Comparison of ENCODE assay signal across 26 mouse cellular contexts in genomic region chr1:155835667-155836066, GRCm38 (mm10). TPM values are rescaled to one million over a fixed set of nuclear protein-coding genes. Genes with fewer than 3 reads are reported as not detected.
DNase-seq lines count a peak whose midpoint lies in the region; ATAC-seq and TF ChIP-seq lines count a peak whose summit lies in the region.
"Had no signal": no experiment of that assay in that cellular context is flagged by ENCODE, and none has a peak within 500 bp of the region (broad histone marks: within the 10 kb centered on the region; RNA-seq: fewer than 3 reads in every experiment).

No protein-coding gene starts in this region.

- peak; percentile 70 for DNase-seq in A20 (ENCODE audit: low read depth, low spot score)
- DNase-seq in c-Kit-positive CD71-positive TER-119-positive erythroid progenitor cells, embryonic 14.5 days (ENCODE audit: low spot score), result peak; percentile 48
- peak in 2 of 3 experiments; percentile 31 to 35 for DNase-seq in liver, embryonic 14.5 days (ENCODE audit: low read depth in 3 of 3, low spot score in 3 of 3)
- DNase-seq in liver, postnatal 0 days, result no peak
- no peak for DNase-seq in thymus, postnatal 36 days
- DNase-seq in layer of hippocampus, adult 18-20 months (ENCODE audit: low spot score in 2 of 2), result no peak
- no peak for DNase-seq in right cerebral cortex, postnatal 14 days
- no peak for DNase-seq in midbrain, embryonic 10.5 days (ENCODE audit: low spot score)
- DNase-seq: adrenal gland, adult 8-10 months; adrenal gland, postnatal 36 days; cerebellum, adult 11 months; cerebellum, adult 2 months; cerebellum, adult 9-11 months; cerebellum, postnatal 25 days; forebrain, postnatal 0 days; gastrocnemius, adult 2 months; gastrocnemius, postnatal 14 days; heart, adult 11 months had no signal

- H3K9ac ChIP-seq in liver, embryonic 14.5 days (replicated peaks), result no peak overlapping the region
- no peak overlapping the region for H3K9ac ChIP-seq in liver, postnatal 0 days (replicated peaks)
- H3K9ac ChIP-seq: embryonic facial prominence, embryonic 12.5 days; embryonic facial prominence, embryonic 15.5 days; forebrain, postnatal 0 days; hindbrain, embryonic 12.5 days; hindbrain, embryonic 15.5 days had no signal

- no peak for TF ChIP-seq CTCF in liver, embryonic 14.5 days (IDR thresholded peaks at IDR 0.05; ENCODE audit: low read depth)
- no peak for TF ChIP-seq CTCF in liver, postnatal 0 days (IDR thresholded peaks at IDR 0.05; ENCODE audit: low read depth)

- no peak overlapping the region for H3K4me3 ChIP-seq in liver, embryonic 14.5 days (ENCODE audit: insufficient read depth in 1 of 2, low read depth in 2 of 2, low read length in 2 of 2)
- H3K4me3 ChIP-seq in liver, postnatal 0 days (ENCODE audit: low read depth, low read length), result no peak overlapping the region
- no peak overlapping the region for H3K4me3 ChIP-seq in midbrain, embryonic 10.5 days
- H3K4me3 ChIP-seq: embryonic facial prominence, embryonic 12.5 days; embryonic facial prominence, embryonic 15.5 days; gastrocnemius, adult 2 months; hindbrain, embryonic 12.5 days; hindbrain, embryonic 15.5 days had no signal

- H3K27me3 ChIP-seq in liver, embryonic 14.5 days (ENCODE audit: control insufficient read depth, insufficient read depth, low read length), result no peaks in the 10 kb centered on the region
- no peaks in the 10 kb centered on the region for H3K27me3 ChIP-seq in liver, postnatal 0 days (ENCODE audit: insufficient read depth, low read length)
- no peaks in the 10 kb centered on the region for H3K27me3 ChIP-seq in midbrain, embryonic 10.5 days (ENCODE audit: low read depth, poor library complexity, severe bottlenecking)
- H3K27me3 ChIP-seq: embryonic facial prominence, embryonic 12.5 days; embryonic facial prominence, embryonic 15.5 days; hindbrain, embryonic 12.5 days; hindbrain, embryonic 15.5 days had no signal

- peak overlapping the region; percentile 1 for H3K4me2 ChIP-seq in liver, embryonic 14.5 days (ENCODE audit: low read depth)
- H3K4me2 ChIP-seq in liver, postnatal 0 days (ENCODE audit: low read depth, low read length), result no peak overlapping the region
- H3K4me2 ChIP-seq: embryonic facial prominence, embryonic 12.5 days; embryonic facial prominence, embryonic 15.5 days; heart, embryonic 11.5 days; hindbrain, embryonic 12.5 days; hindbrain, embryonic 15.5 days had no signal

- peak; percentile 70 for TF ChIP-seq EP300 in liver, embryonic 14.5 days (IDR thresholded peaks at IDR 0.05; ENCODE audit: low read depth)
- TF ChIP-seq EP300 in liver, postnatal 0 days (IDR thresholded peaks at IDR 0.05; ENCODE audit: low read depth), result peak; percentile 48

- H3K9me3 ChIP-seq in liver, embryonic 14.5 days (ENCODE audit: control insufficient read depth, low read length), result no peaks in the 10 kb centered on the region
- H3K9me3 ChIP-seq in liver, postnatal 0 days (ENCODE audit: low read length), result 0 out of 2 replicates have a peak, but pooled peaks cover 3% of the 10 kb centered on the region
- H3K9me3 ChIP-seq in midbrain, embryonic 10.5 days (replicated peaks), result no peaks in the 10 kb centered on the region
- H3K9me3 ChIP-seq: embryonic facial prominence, embryonic 12.5 days; embryonic facial prominence, embryonic 15.5 days; hindbrain, embryonic 12.5 days; hindbrain, embryonic 15.5 days had no signal

- peak; percentile 88 for ATAC-seq in liver, embryonic 14.5 days (ENCODE audit: insufficient read depth)
- no peak for ATAC-seq in liver, postnatal 0 days
- ATAC-seq: activated CD4-positive, CD25-positive, alpha-beta regulatory T cell, adult 4 months; CD4-positive, CD25-positive, alpha-beta regulatory T cell, adult 4 months; forebrain, embryonic 14.5 days; forebrain, postnatal 0 days had no signal

- WGBS in liver, embryonic 14.5 days (ENCODE audit: insufficient replicate concordance), result 6% methylated on average over 2 of the region's 2 CpGs
- WGBS in liver, postnatal 0 days (ENCODE audit: insufficient replicate concordance), result 35% methylated on average over 2 of the region's 2 CpGs
- WGBS in midbrain, embryonic 10.5 days, result 84% methylated on average over 2 of the region's 2 CpGs

- H3K4me1 ChIP-seq in liver, embryonic 14.5 days (replicated peaks; ENCODE audit: control insufficient read depth in 2 of 2, insufficient read depth in 2 of 2, low read length in 1 of 2), result peaks cover 7 to 8% of the 10 kb centered on the region in 2 experiments; a peak in 3 of 4 replicates
- peaks cover 3% of the 10 kb centered on the region; the same call in 1 of the 2 replicates for H3K4me1 ChIP-seq in liver, postnatal 0 days (ENCODE audit: insufficient read depth)
- H3K4me1 ChIP-seq in midbrain, embryonic 10.5 days, result no peaks in the 10 kb centered on the region
- H3K4me1 ChIP-seq: embryonic facial prominence, embryonic 12.5 days; embryonic facial prominence, embryonic 15.5 days; hindbrain, embryonic 12.5 days; hindbrain, embryonic 15.5 days had no signal

- H3K27ac ChIP-seq in liver, embryonic 14.5 days, result no peak overlapping the region
- no peak overlapping the region for H3K27ac ChIP-seq in liver, postnatal 0 days (ENCODE audit: low read depth)
- H3K27ac ChIP-seq in midbrain, embryonic 10.5 days (replicated peaks), result no peak overlapping the region
- H3K27ac ChIP-seq: embryonic facial prominence, embryonic 12.5 days; embryonic facial prominence, embryonic 15.5 days; gastrocnemius, adult 2 months; hindbrain, embryonic 12.5 days; hindbrain, embryonic 15.5 days had no signal

- H3K36me3 ChIP-seq in liver, embryonic 14.5 days (replicated peaks; ENCODE audit: control insufficient read depth, insufficient read depth, low read depth), result no peaks in the 10 kb centered on the region
- H3K36me3 ChIP-seq in liver, postnatal 0 days (replicated peaks; ENCODE audit: insufficient read depth, low read length), result no peaks in the 10 kb centered on the region
- peaks cover 4% of the 10 kb centered on the region; the same call in 1 of the 2 replicates for H3K36me3 ChIP-seq in midbrain, embryonic 10.5 days
- H3K36me3 ChIP-seq: embryonic facial prominence, embryonic 12.5 days; embryonic facial prominence, embryonic 15.5 days; hindbrain, embryonic 12.5 days had no signal

RNA-seq across cellular contexts. Expression of gene Qsox1, which starts 23.0 kb away (rescaled TPM):
- polyA plus RNA-seq in liver, embryonic 14.5 days (2012; rRNA removed), result 14.9 and 16.5 TPM in 2 replicates
- polyA plus RNA-seq in liver, embryonic 14.5 days (2014; fragmentation: Nextera tagmentation; extraction: Ambion mirVana), result 11.0 and 11.2 TPM in 2 replicates
- polyA plus RNA-seq in liver, postnatal 0 days (2015; fragmentation: Nextera tagmentation; extraction: Ambion mirVana), result 238 and 239 TPM in 2 replicates
- total RNA-seq in layer of hippocampus, adult 18-20 months (2021), result 10 to 100 TPM; 29.3 to 29.6 TPM
- polyA plus RNA-seq in midbrain, embryonic 10.5 days (2016; fragmentation: Nextera tagmentation; extraction: Ambion mirVana), result 18.0 and 24.2 TPM in 2 replicates

Comparison
In these comparisons a context has a peak if more than half of its experiments do, and no peak if none do; other contexts are left out.
1. DNase-seq: peak in A20 (single experiment), c-Kit-positive CD71-positive TER-119-positive erythroid progenitor cells, embryonic 14.5 days (single experiment) and liver, embryonic 14.5 days (2 of 3); none in liver, postnatal 0 days (single experiment), thymus, postnatal 36 days (0 of 2), layer of hippocampus, adult 18-20 months (0 of 2), right cerebral cortex, postnatal 14 days (single experiment) and midbrain, embryonic 10.5 days (single experiment).